Mouse (Mus musculus): ENCODE measurements around the gene Atp1a2. TPM values are rescaled to one million over a fixed set of nuclear protein-coding genes. Genes with fewer than 3 reads are reported as not detected.

The Atp1a2 gene
- polyA plus RNA-seq, 1 experiment from 2014 or later = 17.0 TPM

GRCm38 (mm10) chr1:172286740-172287139 lies 11.1 kb downstream of the Atp1a2 start:
- no peak for ATAC-seq (ENCODE audit: extremely low read depth, insufficient number of reproducible peaks, low FRiP score, low TSS enrichment)
- no peaks in the 10 kb centered on the region for H3K4me1 ChIP-seq
- H3K36me3 ChIP-seq = peaks cover 82% of the 10 kb centered on the region
- H3K9ac ChIP-seq = no peak overlapping the region
- H3K27ac ChIP-seq (replicated peaks) = no peak overlapping the region
- 88% methylated on average over 5 of the region's 5 CpGs for WGBS
- H3K27me3 ChIP-seq (replicated peaks) = no peaks in the 10 kb centered on the region
- H3K4me3 ChIP-seq = no peak overlapping the region
- H3K4me2 ChIP-seq = no peak overlapping the region
- no peaks in the 10 kb centered on the region for H3K9me3 ChIP-seq

DNA sequence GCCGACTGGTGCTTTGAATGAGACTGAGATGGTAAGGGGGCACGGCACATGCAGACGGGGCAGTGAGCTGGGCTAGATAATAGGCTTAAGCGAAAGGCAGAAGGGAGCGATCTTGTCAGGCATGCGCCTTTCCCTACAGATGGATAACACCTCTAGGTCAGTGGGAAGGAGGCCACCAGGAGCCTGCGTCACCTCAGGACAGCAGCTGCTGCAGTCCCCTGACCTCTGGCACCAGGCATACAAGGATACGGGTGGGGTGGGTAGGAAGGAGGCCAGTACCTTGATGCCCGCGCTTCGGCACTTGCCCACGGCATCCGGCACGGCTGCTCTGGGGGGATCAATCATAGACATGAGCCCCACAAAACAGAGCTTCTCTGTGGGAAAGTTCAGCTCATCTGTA lies 13.6 kb downstream of the Atp1a2 start:
- Histone ChIP-seq H3K4me1 (peaks cover under 1% of the 10 kb centered on the region), H3K4me3 (no peak overlapping the region), H3K9me3 (no peaks in the 10 kb centered on the region), H3K36me3 (peaks cover 64% of the 10 kb centered on the region), H3K9ac (no peak overlapping the region), H3K27ac (replicated peaks) (no peak overlapping the region), H3K27me3 (replicated peaks) (no peaks in the 10 kb centered on the region; the same call in 1 of the 2 replicates), H3K4me2 (no peak overlapping the region)
- ATAC-seq (ENCODE audit: extremely low read depth, insufficient number of reproducible peaks, low FRiP score, low TSS enrichment) = no peak
- WGBS = 80% methylated on average over 14 of the region's 14 CpGs

DNA sequence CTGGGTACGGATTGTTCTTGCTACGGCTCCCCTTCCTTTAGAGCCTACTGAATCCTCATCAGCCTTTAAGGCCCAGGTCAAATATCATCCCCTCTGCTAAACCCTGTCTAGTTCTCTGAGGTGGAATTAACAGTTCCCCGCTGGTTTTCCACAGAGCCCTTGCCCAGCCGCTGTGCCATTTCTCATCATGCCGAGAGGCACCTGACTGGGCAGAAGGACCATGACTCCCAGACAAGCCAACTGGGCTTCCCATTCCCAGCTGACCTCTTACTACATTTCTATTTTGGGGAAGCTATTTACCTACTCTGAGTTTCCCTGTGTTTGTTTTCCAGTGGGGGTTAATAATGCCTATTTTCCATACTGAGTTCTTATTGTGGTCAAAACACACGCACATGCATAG lies 14.8 kb downstream of the Atp1a2 start:
- 93% methylated on average over 6 of the region's 6 CpGs for WGBS
- H3K4me1 ChIP-seq = peaks cover 10% of the 10 kb centered on the region
- no peak overlapping the region for H3K4me2 ChIP-seq
- peaks cover 64% of the 10 kb centered on the region for H3K36me3 ChIP-seq
- H3K27ac ChIP-seq (replicated peaks) = no peak overlapping the region
- no peak overlapping the region for H3K9ac ChIP-seq
- H3K27me3 ChIP-seq (replicated peaks) = no peaks in the 10 kb centered on the region; the same call in 1 of the 2 replicates
- H3K4me3 ChIP-seq = no peak overlapping the region
- no peaks in the 10 kb centered on the region for H3K9me3 ChIP-seq
- no peak for ATAC-seq (ENCODE audit: extremely low read depth, insufficient number of reproducible peaks, low FRiP score, low TSS enrichment)

- H3K36me3 ChIP-seq = peaks cover 66% of the 10 kb centered on the region
- no peak for ATAC-seq (ENCODE audit: extremely low read depth, insufficient number of reproducible peaks, low FRiP score, low TSS enrichment)
- no peaks in the 10 kb centered on the region; the same call in 1 of the 2 replicates for H3K27me3 ChIP-seq (replicated peaks)
- no peak overlapping the region for H3K4me3 ChIP-seq
- no peaks in the 10 kb centered on the region for H3K9me3 ChIP-seq
- H3K27ac ChIP-seq (replicated peaks) = no peak overlapping the region
- H3K4me2 ChIP-seq = no peak overlapping the region
- H3K4me1 ChIP-seq = peaks cover 10% of the 10 kb centered on the region
- H3K9ac ChIP-seq = no peak overlapping the region
- WGBS = 66% methylated on average over 10 of the region's 10 CpGs
These were observed 16.2 kb downstream of the Atp1a2 start for GRCm38 (mm10) chr1:172281522-172282254.

- H3K4me1 ChIP-seq = peaks cover 10% of the 10 kb centered on the region
- H3K9me3 ChIP-seq = no peaks in the 10 kb centered on the region
- 70% methylated on average over 16 of the region's 16 CpGs for WGBS
- peaks cover 51% of the 10 kb centered on the region for H3K36me3 ChIP-seq
- H3K27me3 ChIP-seq (replicated peaks) = no peaks in the 10 kb centered on the region; the same call in 1 of the 2 replicates
- H3K4me3 ChIP-seq = no peak overlapping the region
- ATAC-seq (ENCODE audit: extremely low read depth, insufficient number of reproducible peaks, low FRiP score, low TSS enrichment) = no peak
- no peak overlapping the region for H3K4me2 ChIP-seq
- no peak overlapping the region for H3K9ac ChIP-seq
- H3K27ac ChIP-seq (replicated peaks) = no peak overlapping the region
These were observed 17.9 kb downstream of the Atp1a2 start for GRCm38 (mm10) chr1:172279768-172280509.

- ATAC-seq (ENCODE audit: extremely low read depth, insufficient number of reproducible peaks, low FRiP score, low TSS enrichment) = no peak
- H3K9me3 ChIP-seq = no peaks in the 10 kb centered on the region
- no peak overlapping the region for H3K9ac ChIP-seq
- H3K4me1 ChIP-seq = peaks cover 13% of the 10 kb centered on the region
- H3K36me3 ChIP-seq = peaks cover 34% of the 10 kb centered on the region
- H3K27ac ChIP-seq (replicated peaks) = no peak overlapping the region
- H3K4me3 ChIP-seq = no peak overlapping the region
- no peaks in the 10 kb centered on the region; the same call in 1 of the 2 replicates for H3K27me3 ChIP-seq (replicated peaks)
- 78% methylated on average over 13 of the region's 13 CpGs for WGBS
- H3K4me2 ChIP-seq = no peak overlapping the region
These were observed 19.5 kb downstream of the Atp1a2 start for GRCm38 (mm10) chr1:172278328-172278727.

GRCm38 (mm10) chr1:172277172-172277571 lies 20.7 kb downstream of the Atp1a2 start:
- H3K27ac ChIP-seq (replicated peaks) = no peak overlapping the region
- H3K9ac ChIP-seq = no peak overlapping the region
- H3K9me3 ChIP-seq = no peaks in the 10 kb centered on the region
- no peak overlapping the region for H3K4me3 ChIP-seq
- WGBS = 43% methylated on average over 3 of the region's 3 CpGs
- no peak overlapping the region for H3K4me2 ChIP-seq
- no peak for ATAC-seq (ENCODE audit: extremely low read depth, insufficient number of reproducible peaks, low FRiP score, low TSS enrichment)
- peaks cover 31% of the 10 kb centered on the region for H3K36me3 ChIP-seq
- H3K4me1 ChIP-seq = peaks cover 13% of the 10 kb centered on the region
- no peaks in the 10 kb centered on the region; the same call in 1 of the 2 replicates for H3K27me3 ChIP-seq (replicated peaks)

DNA sequence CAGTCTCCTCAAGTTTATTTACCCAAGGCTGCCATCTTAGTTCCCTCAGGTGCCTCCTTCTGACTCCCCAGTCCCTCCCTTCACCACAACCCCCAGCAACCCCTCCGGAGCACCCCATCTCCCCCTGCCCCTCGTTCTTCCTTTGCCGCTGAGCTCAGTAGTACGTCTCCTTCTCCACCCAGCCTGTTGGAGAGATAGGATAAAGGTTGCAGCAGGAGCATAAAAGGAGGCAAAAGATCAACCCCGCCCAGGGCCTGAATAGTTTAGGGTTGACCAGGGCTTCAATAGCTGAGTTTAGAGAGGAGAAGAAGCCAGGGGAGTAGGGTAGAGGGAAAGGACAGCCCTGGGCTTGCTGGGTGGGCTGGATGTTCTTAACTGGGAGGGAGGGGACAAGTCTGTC lies 23.3 kb downstream of the Atp1a2 start:
- ATAC-seq (ENCODE audit: extremely low read depth, insufficient number of reproducible peaks, low FRiP score, low TSS enrichment) = no peak

DNA sequence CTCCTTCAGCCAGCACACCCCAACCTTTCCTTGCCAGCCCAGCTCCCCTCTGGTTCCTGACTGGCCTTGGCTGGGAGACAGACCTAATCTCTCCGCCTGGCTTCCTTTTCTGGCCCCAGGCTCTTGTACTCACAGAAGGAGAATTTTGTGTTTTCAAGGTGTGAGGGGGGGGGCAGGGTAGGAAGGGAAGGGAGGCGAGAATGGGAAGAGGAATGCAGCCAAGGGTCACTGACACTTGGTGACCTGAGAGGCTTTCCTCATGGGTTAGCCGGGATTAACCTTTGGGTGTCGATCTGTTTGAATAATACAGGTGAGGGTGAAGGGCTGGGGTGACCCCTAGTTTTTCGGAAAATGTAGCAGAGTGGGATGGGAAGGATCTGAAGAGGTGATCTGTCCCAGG lies 23.7 kb downstream of the Atp1a2 start:
- peaks cover 23% of the 10 kb centered on the region for H3K36me3 ChIP-seq
- H3K4me1 ChIP-seq = peaks cover 11% of the 10 kb centered on the region
- H3K4me2 ChIP-seq = no peak overlapping the region
- no peak for ATAC-seq (ENCODE audit: extremely low read depth, insufficient number of reproducible peaks, low FRiP score, low TSS enrichment)
- no peak overlapping the region for H3K9ac ChIP-seq
- no peaks in the 10 kb centered on the region for H3K27me3 ChIP-seq (replicated peaks)
- H3K4me3 ChIP-seq = no peak overlapping the region
- H3K27ac ChIP-seq (replicated peaks) = no peak overlapping the region
- H3K9me3 ChIP-seq = no peaks in the 10 kb centered on the region
- 59% methylated on average over 5 of the region's 5 CpGs for WGBS

More for the DNA sequence above, 23.3 kb downstream of the Atp1a2 start:
- peaks cover 13% of the 10 kb centered on the region for H3K4me1 ChIP-seq
- H3K27me3 ChIP-seq (replicated peaks) = no peaks in the 10 kb centered on the region; the same call in 1 of the 2 replicates
- H3K4me2 ChIP-seq = no peak overlapping the region
- peaks cover 26% of the 10 kb centered on the region for H3K36me3 ChIP-seq
- H3K9me3 ChIP-seq = no peaks in the 10 kb centered on the region
- H3K27ac ChIP-seq (replicated peaks) = no peak overlapping the region
- H3K9ac ChIP-seq = no peak overlapping the region
- 69% methylated on average over 5 of the region's 5 CpGs for WGBS
- H3K4me3 ChIP-seq = no peak overlapping the region

GRCm38 (mm10) chr1:172273386-172273785 lies 24.5 kb downstream of the Atp1a2 start:
- Histone ChIP-seq H3K27ac (replicated peaks) (no peak overlapping the region), H3K9ac (no peak overlapping the region), H3K4me3 (no peak overlapping the region), H3K4me1 (peaks cover 4% of the 10 kb centered on the region; the same call in 1 of the 2 replicates), H3K9me3 (no peaks in the 10 kb centered on the region), H3K4me2 (no peak overlapping the region), H3K27me3 (replicated peaks) (no peaks in the 10 kb centered on the region), H3K36me3 (peaks cover 17% of the 10 kb centered on the region)
- ATAC-seq (ENCODE audit: extremely low read depth, insufficient number of reproducible peaks, low FRiP score, low TSS enrichment) = no peak
- WGBS = 84% methylated on average over 6 of the region's 6 CpGs

DNA sequence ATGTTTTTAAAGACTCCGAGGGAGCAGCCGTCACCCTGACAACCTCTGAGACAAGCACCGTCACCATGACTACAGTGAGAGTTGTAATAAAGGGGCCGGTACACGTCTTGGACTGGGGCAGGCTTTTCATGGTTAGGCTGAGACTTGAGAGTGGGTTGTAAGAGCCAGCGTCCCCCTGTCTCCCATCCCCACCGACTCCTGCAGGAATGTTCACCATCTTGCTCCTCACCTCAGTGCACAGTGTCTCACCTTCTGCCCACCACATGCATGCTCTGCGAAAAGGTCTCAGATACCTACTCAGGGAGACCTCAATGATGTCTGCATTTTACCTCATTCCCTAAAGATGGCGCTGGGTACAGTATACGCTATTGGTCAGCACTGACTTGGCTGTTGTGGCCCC lies 26.1 kb downstream of the Atp1a2 start:
- H3K27ac ChIP-seq (replicated peaks) = no peak overlapping the region
- peaks cover 3% of the 10 kb centered on the region; the same call in 1 of the 2 replicates for H3K36me3 ChIP-seq
- no peaks in the 10 kb centered on the region for H3K9me3 ChIP-seq
- no peak for ATAC-seq (ENCODE audit: extremely low read depth, insufficient number of reproducible peaks, low FRiP score, low TSS enrichment)
- H3K27me3 ChIP-seq (replicated peaks) = no peaks in the 10 kb centered on the region
- no peak overlapping the region for H3K9ac ChIP-seq
- no peak overlapping the region for H3K4me3 ChIP-seq
- H3K4me1 ChIP-seq = 0 out of 2 replicates have a peak, but pooled peaks cover 3% of the 10 kb centered on the region
- WGBS = 76% methylated on average over 10 of the region's 10 CpGs
- H3K4me2 ChIP-seq = no peak overlapping the region

Measured in heart, embryonic 13.5 days (tissue).